Mouse (Mus musculus) heart, postnatal 0 days (tissue): ENCODE results near the gene Podxl. TPM values are rescaled to one million over a fixed set of nuclear protein-coding genes. Genes with fewer than 3 reads are reported as not detected.

ENCODE experiments used
- ATAC-seq: fragments of 200-750 bp; cut with Nextera tagmentation; 2 replicates; pipeline ENCODE4 v1.8.0; 2017; ENCODE audit warnings: low read depth, moderate number of reproducible peaks, moderate library complexity; ENCODE audit not compliant: insufficient read depth
- DNase-seq: peaks from one replicate; pipeline ENCODE4 v3.0.0-alpha.2; 2016; ENCODE audit warnings: low spot score
- H3K27ac ChIP-seq: fragments of 300-500 bp; sonication (generic); 2 replicates; pipeline ENCODE4 v1.5.1; 2014; ENCODE audit warnings: low read depth, mild to moderate bottlenecking
- H3K27me3 ChIP-seq: fragments of 300-500 bp; sonication (generic); 2 replicates; pipeline ENCODE4 v1.6.1; 2014; ENCODE audit warnings: low read length, mixed read lengths; ENCODE audit not compliant: control insufficient read depth, insufficient read depth
- H3K36me3 ChIP-seq: fragments of 300-500 bp; sonication (generic); replicated peaks from 2 replicates; pipeline ENCODE4 v1.6.1; 2014; ENCODE audit warnings: low read length, mixed read lengths; ENCODE audit not compliant: control insufficient read depth, insufficient read depth
- H3K4me1 ChIP-seq: fragments of 300-500 bp; sonication (generic); 2 replicates; pipeline ENCODE4 v1.6.1; 2014; ENCODE audit warnings: antibody characterized with exemption; ENCODE audit not compliant: control insufficient read depth, insufficient read depth
- H3K4me2 ChIP-seq: fragments of 300-500 bp; sonication (generic); 2 replicates; pipeline ENCODE4 v1.6.1; 2014; ENCODE audit warnings: low read depth, mild to moderate bottlenecking, low read length, moderate library complexity
- H3K4me3 ChIP-seq: fragments of 300-500 bp; sonication (generic); 2 replicates; pipeline ENCODE4 v1.5.1; 2014; ENCODE audit warnings: low read depth, low read length
- H3K9ac ChIP-seq: fragments of 300-500 bp; sonication (generic); replicated peaks from 2 replicates; pipeline ENCODE4 v1.6.1; 2014; ENCODE audit warnings: low read depth, low read length, mixed read lengths
- H3K9me3 ChIP-seq: fragments of 300-500 bp; sonication (generic); replicated peaks from 2 replicates; pipeline ENCODE4 v1.6.1; 2016; ENCODE audit warnings: low read length; ENCODE audit not compliant: control insufficient read depth
- CTCF ChIP-seq: IDR thresholded peaks from 2 replicates; pipeline ENCODE4 v1.5.1; 2016; ENCODE audit warnings: antibody characterized with exemption, control low read depth, low read depth
- EP300 ChIP-seq: IDR thresholded peaks from 2 replicates; pipeline ENCODE4 v1.6.1; 2016; ENCODE audit warnings: antibody characterized with exemption, low read depth
- WGBS: fragments of 180-500 bp; shearing (Covaris S2); extraction: QIAGEN DNeasy Blood & Tissue Kit; methylation state at CpG from one replicate; pipeline ENCODE4 v1.1.7; 2014; 5-methylcytosine and 5-hydroxymethylcytosine counted together
- polyA plus RNA-seq: library from polyadenylated mRNA; unstranded; fragments of >200 nt; fragmentation: Nextera tagmentation; extraction: Ambion mirVana; gene quantifications from 2 replicates; pipeline ENCODE4 v1.2.1, GENCODE M21; 2015
- total RNA-seq: library from RNA; depleted of rRNA; stranded (reverse); fragments of >200 nt; gene quantifications from 2 replicates; pipeline ENCODE4 v1.2.3, GENCODE M21; 2014; ENCODE audit warnings: low replicate concordance; rRNA removed

Gene Podxl
- total and polyA plus RNA-seq, 2 experiments from 2014 or later, result 17.6 to 44.0 TPM

- no peaks in the 10 kb centered on the region for H3K9me3 ChIP-seq
- no peaks in the 10 kb centered on the region for H3K4me1 ChIP-seq
- no peak overlapping the region for H3K9ac ChIP-seq
- 66% methylated on average over 2 of the region's 2 CpGs for WGBS
- H3K4me2 ChIP-seq, result no peak overlapping the region
- H3K27me3 ChIP-seq, result no peaks in the 10 kb centered on the region
- DNase-seq (no peak), ATAC-seq (no peak)
- H3K36me3 ChIP-seq, result peaks cover 48% of the 10 kb centered on the region
- H3K27ac ChIP-seq, result no peak overlapping the region
- TF ChIP-seq CTCF (no peak), EP300 (no peak)
- no peak overlapping the region for H3K4me3 ChIP-seq
Observed at GRCm38 (mm10) chr6:31496227-31496626, 67.6 kb downstream of the Podxl start.

- no peak for DNase-seq
- peaks cover 49% of the 10 kb centered on the region for H3K36me3 ChIP-seq
- H3K4me3 ChIP-seq, result no peak overlapping the region
- no peaks in the 10 kb centered on the region for H3K9me3 ChIP-seq
- no peak overlapping the region for H3K9ac ChIP-seq
- H3K4me2 ChIP-seq, result no peak overlapping the region
- no peak overlapping the region for H3K27ac ChIP-seq
- 85% methylated on average over 2 of the region's 2 CpGs for WGBS
- no peak for TF ChIP-seq EP300
- no peak for TF ChIP-seq CTCF
- no peaks in the 10 kb centered on the region for H3K4me1 ChIP-seq
- ATAC-seq, result no peak
- no peaks in the 10 kb centered on the region for H3K27me3 ChIP-seq
Observed at GRCm38 (mm10) chr6:31495122-31495731, 68.6 kb downstream of the Podxl start.

GRCm38 (mm10) chr6:31489950-31490349 is 73.8 kb downstream of the Podxl start:
- H3K4me2 ChIP-seq, result no peak overlapping the region
- DNase-seq (no peak), ATAC-seq (no peak)
- no peak overlapping the region for H3K9ac ChIP-seq
- no peaks in the 10 kb centered on the region for H3K9me3 ChIP-seq
- H3K27ac ChIP-seq, result no peak overlapping the region
- TF ChIP-seq CTCF (no peak), EP300 (no peak)
- H3K4me3 ChIP-seq, result no peak overlapping the region
- peaks cover 38% of the 10 kb centered on the region for H3K36me3 ChIP-seq
- no peaks in the 10 kb centered on the region for H3K4me1 ChIP-seq
- WGBS, result 91% methylated on average over 7 of the region's 7 CpGs
- H3K27me3 ChIP-seq, result no peaks in the 10 kb centered on the region

GRCm38 (mm10) chr6:31486601-31487000 is 77.2 kb downstream of the Podxl start:
- ATAC-seq (no peak), DNase-seq (no peak)
- Histone ChIP-seq H3K4me2 (no peak overlapping the region), H3K9me3 (no peaks in the 10 kb centered on the region), H3K27ac (no peak overlapping the region), H3K36me3 (peaks cover 28% of the 10 kb centered on the region), H3K4me1 (no peaks in the 10 kb centered on the region), H3K4me3 (no peak overlapping the region), H3K9ac (no peak overlapping the region), H3K27me3 (no peaks in the 10 kb centered on the region)
- 96% methylated on average over 2 of the region's 2 CpGs for WGBS
- TF ChIP-seq EP300, result no peak
- no peak for TF ChIP-seq CTCF

- TF ChIP-seq EP300 (no peak), CTCF (no peak)
- WGBS, result 78% methylated on average over 4 of the region's 4 CpGs
- ATAC-seq, result no peak
- H3K9ac ChIP-seq, result no peak overlapping the region
- no peak for DNase-seq
- no peaks in the 10 kb centered on the region for H3K4me1 ChIP-seq
- H3K36me3 ChIP-seq, result peaks cover 32% of the 10 kb centered on the region
- H3K9me3 ChIP-seq, result no peaks in the 10 kb centered on the region
- no peak overlapping the region for H3K4me3 ChIP-seq
- H3K27ac ChIP-seq, result no peak overlapping the region
- no peak overlapping the region for H3K4me2 ChIP-seq
- H3K27me3 ChIP-seq, result no peaks in the 10 kb centered on the region
Observed at GRCm38 (mm10) chr6:31480008-31480407, 83.8 kb downstream of the Podxl start.

- ATAC-seq (no peak), DNase-seq (no peak)
- Histone ChIP-seq H3K36me3 (peaks cover 42% of the 10 kb centered on the region), H3K4me2 (no peak overlapping the region), H3K9ac (no peak overlapping the region), H3K4me1 (no peaks in the 10 kb centered on the region), H3K27me3 (no peaks in the 10 kb centered on the region), H3K27ac (no peak overlapping the region), H3K9me3 (no peaks in the 10 kb centered on the region), H3K4me3 (no peak overlapping the region)
- WGBS, result 73% methylated on average over 4 of the region's 4 CpGs
- TF ChIP-seq EP300 (no peak), CTCF (peak; percentile 24; the same call in 1 of the 2 replicates)
Observed at GRCm38 (mm10) chr6:31478221-31478620, 85.6 kb downstream of the Podxl start.

Other genes with a start within 250 kb of the Podxl start
- 79.9 and 113 TPM in 2 replicates for gene Mkln1, start 165.2 kb downstream of the Podxl start, total RNA-seq
- 203 and 217 TPM in 2 replicates for gene Mkln1, start 165.2 kb downstream of the Podxl start, polyA plus RNA-seq